Mouse (Mus musculus) limb, embryonic 15.5 days (tissue): Measurements from ENCODE around the gene Ap3b1. TPM values are rescaled to one million over a fixed set of nuclear protein-coding genes. Genes with fewer than 3 reads are reported as not detected.
"Not testable (repeated sequence)": the region's sequence is repeated elsewhere in the genome, so short reads cannot be mapped to it uniquely, and the experiment has no call there.

Experiments used
- ATAC-seq: fragments of 200-750 bp; cut with Nextera tagmentation; 2 replicates; pipeline ENCODE4 v1.8.0; 2017; ENCODE audit warnings: low read depth, moderate TSS enrichment; ENCODE audit not compliant: insufficient number of reproducible peaks, low FRiP score, low TSS enrichment
- H3K27ac ChIP-seq: fragments of 300-500 bp; sonication (generic); 2 replicates; pipeline ENCODE4 v1.5.1; 2015; ENCODE audit warnings: moderate library complexity, mild to moderate bottlenecking, inconsistent platforms
- H3K27me3 ChIP-seq: fragments of 300-500 bp; sonication (generic); 2 replicates; pipeline ENCODE4 v1.6.1; 2015; ENCODE audit warnings: inconsistent platforms
- H3K36me3 ChIP-seq: fragments of 300-500 bp; sonication (generic); 2 replicates; pipeline ENCODE4 v1.6.1; 2015; ENCODE audit warnings: inconsistent platforms
- H3K4me1 ChIP-seq: fragments of 300-500 bp; sonication (generic); 2 replicates; pipeline ENCODE4 v1.6.1; 2015; ENCODE audit warnings: inconsistent platforms
- H3K4me2 ChIP-seq: fragments of 300-500 bp; sonication (generic); 2 replicates; pipeline ENCODE4 v1.6.1; 2015; ENCODE audit warnings: mild to moderate bottlenecking, inconsistent platforms
- H3K4me3 ChIP-seq: fragments of 300-500 bp; sonication (generic); 2 replicates; pipeline ENCODE4 v1.5.1; 2015; ENCODE audit warnings: mild to moderate bottlenecking, inconsistent platforms
- H3K9ac ChIP-seq: fragments of 300-500 bp; sonication (generic); 2 replicates; pipeline ENCODE4 v1.6.1; 2015; ENCODE audit warnings: inconsistent platforms
- H3K9me3 ChIP-seq: fragments of 300-500 bp; sonication (generic); 2 replicates; pipeline ENCODE4 v1.6.1; 2016; ENCODE audit warnings: inconsistent platforms
- WGBS: fragments of 180-500 bp; shearing (Covaris S2); methylation state at CpG from one replicate; pipeline ENCODE4 v1.1.7; 2015; 5-methylcytosine and 5-hydroxymethylcytosine counted together
- polyA plus RNA-seq: library from polyadenylated mRNA; unstranded; fragments of >200 nt; fragmentation: Nextera tagmentation; extraction: Ambion mirVana; gene quantifications from 2 replicates; pipeline ENCODE4 v1.2.1, GENCODE M21; 2015

Gene Ap3b1
- 44.0 and 44.1 TPM in 2 replicates for polyA plus RNA-seq

DNA sequence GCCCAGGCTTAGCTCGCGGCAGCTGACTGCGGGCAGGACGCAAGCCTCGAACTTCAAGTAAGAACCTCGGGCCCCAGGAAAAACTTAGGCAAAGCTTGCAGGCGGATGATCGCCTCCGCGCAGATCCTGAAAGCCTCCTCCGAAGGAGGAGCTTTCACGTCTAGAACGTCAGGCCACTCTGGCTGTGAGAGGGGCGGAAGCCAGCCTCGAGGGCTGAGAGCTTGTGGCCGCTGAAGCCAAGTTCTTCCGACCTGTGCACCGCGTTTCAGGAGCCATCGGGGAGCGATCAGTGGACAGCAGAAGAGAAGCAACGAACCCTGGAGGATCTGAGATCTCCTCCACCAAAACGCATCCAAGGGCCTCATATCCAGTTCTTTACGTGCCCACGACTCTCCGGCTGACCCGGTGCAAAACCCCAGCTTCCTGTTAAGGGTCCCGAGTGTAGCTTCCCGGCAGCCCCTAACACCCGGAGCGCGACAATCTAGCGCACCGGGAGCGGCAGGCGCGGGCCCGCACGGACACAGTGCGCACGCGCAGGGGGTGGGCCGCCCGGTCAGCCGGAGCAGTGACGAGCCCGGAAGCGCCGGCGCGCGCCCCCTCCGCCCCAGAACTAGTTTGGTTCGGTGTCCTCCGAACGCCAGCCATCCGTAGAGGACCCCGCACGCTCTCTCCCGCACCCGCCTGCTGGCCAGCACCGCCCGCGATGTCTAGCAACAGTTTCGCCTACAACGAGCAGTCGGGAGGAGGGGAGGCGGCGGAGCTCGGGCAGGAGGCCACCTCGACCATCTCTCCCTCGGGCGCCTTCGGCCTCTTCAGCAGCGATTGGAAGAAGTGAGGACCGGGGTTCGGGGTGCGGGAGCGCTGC is at the start of gene Ap3b1:
TSS of gene Ap3b1 (plus strand) at position 560 of the 865 bp plus-strand sequence.
- H3K36me3 ChIP-seq, result no peaks in the 10 kb centered on the region
- peak within 1 kb of the TSS; percentile 87 for H3K4me3 ChIP-seq
- peak; percentile 95 for ATAC-seq
- under 1% methylated on average over 75 of the region's 79 CpGs for WGBS
- H3K9ac ChIP-seq, result peak within 1 kb of the TSS; percentile 89
- no peaks in the 10 kb centered on the region for H3K9me3 ChIP-seq
- H3K27me3 ChIP-seq, result no peaks in the 10 kb centered on the region
- H3K4me2 ChIP-seq, result peak within 1 kb of the TSS; percentile 85
- peaks cover 15% of the 10 kb centered on the region for H3K4me1 ChIP-seq
- H3K27ac ChIP-seq, result peak within 1 kb of the TSS; percentile 93

DNA sequence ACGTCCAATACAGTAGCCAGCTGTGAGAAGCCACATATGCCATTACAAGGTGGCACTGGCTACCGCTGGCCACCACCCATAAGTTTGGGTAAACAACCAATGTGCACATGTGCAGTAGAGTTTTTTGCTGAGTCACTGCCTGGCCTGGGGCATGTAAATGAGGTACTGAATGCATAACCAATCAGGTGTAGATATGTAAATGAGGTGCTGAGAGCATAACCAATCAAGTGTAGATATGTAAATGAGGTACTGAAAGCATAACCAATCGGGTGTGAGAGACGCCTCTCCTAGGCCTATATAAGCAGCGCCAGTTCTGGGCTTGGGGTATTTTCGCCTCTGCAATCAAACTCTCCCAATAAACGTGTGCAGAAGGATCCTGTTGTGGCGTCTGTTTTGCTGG is 45.9 kb upstream of the Ap3b1 start:
- ATAC-seq, H3K27ac ChIP-seq, H3K4me2 ChIP-seq, H3K4me1 ChIP-seq, H3K9ac ChIP-seq, H3K27me3 ChIP-seq, H3K9me3 ChIP-seq, H3K36me3 ChIP-seq, H3K4me3 ChIP-seq: not testable (repeated sequence)
- 90% methylated on average over 8 of the region's 8 CpGs for WGBS

DNA sequence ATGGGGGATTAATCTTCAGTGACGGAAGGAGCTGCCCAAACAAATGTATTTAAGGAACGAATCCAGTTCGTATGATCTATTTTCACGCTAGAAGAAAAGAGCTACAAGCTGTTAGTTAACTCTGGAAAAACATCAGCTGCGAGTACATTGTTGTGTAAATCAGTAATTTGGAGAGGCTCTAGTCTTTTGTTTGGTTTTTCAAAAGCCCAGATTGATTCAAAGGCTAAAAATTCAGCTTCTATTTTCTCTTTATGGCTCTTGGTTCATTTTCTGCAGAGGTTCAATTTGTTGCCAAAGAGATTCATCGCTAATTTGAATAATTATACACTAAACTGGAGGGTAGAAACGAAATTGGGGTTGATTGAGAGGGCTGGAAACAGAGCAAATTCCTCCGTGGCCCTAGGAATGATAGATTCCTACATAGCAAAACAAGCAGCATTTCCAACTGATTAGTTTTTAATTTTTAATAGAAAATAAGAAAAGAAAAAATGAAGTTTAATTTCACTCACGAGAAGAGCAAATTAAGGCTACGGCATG is 41.7 kb upstream of the Ap3b1 start:
- no peak for ATAC-seq
- H3K4me1 ChIP-seq, result no peaks in the 10 kb centered on the region
- no peaks in the 10 kb centered on the region for H3K27me3 ChIP-seq
- H3K9me3 ChIP-seq, result 0 out of 2 replicates have a peak, but pooled peaks cover 4% of the 10 kb centered on the region
- H3K4me2 ChIP-seq, result no peak overlapping the region
- no peaks in the 10 kb centered on the region for H3K36me3 ChIP-seq
- H3K4me3 ChIP-seq, result no peak overlapping the region
- no peak overlapping the region for H3K27ac ChIP-seq
- H3K9ac ChIP-seq, result no peak overlapping the region
- WGBS, result 83% methylated on average over 10 of the region's 10 CpGs

DNA sequence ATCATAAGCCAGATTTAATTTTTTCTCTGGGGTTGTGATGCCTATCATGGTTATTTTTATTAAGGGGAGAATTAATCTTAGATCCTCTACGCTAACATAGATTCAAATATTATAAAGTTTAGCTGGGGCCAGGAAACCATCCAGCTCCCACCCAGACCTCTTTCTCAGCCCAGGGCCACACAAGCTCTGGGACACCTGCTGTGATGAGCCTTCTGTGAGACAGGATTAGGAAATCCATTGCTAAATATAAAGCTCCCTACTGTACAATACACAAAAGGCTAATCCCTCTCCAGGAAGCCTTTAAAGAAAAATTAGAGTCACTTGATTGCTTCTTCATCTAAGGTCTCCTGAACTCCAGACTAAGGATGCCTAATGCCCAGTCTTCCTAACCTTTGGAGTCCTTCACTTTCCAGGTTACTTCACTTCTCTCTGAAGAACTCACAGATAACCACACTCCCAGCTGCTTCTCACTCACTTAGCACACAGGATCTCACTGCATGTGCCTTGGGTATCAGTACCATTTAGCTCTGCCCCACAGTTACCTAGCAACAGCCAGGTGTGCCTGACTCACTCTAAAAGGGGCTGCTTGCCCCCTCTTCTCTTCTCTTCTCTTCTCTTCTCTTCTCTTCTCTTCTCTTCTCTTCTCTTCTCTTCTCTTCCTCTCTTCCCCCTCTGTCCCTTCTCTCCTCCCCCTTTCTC is 37.5 kb upstream of the Ap3b1 start:
- H3K36me3 ChIP-seq, result no peaks in the 10 kb centered on the region
- 0 out of 2 replicates have a peak, but pooled peaks cover 4% of the 10 kb centered on the region for H3K9me3 ChIP-seq
- H3K4me3 ChIP-seq, result no peak overlapping the region
- H3K4me1 ChIP-seq, result no peaks in the 10 kb centered on the region
- no peak overlapping the region for H3K9ac ChIP-seq
- no peak overlapping the region for H3K27ac ChIP-seq
- no peaks in the 10 kb centered on the region for H3K27me3 ChIP-seq
- WGBS, result 76% methylated on average over 1 of the region's 1 CpGs
- ATAC-seq, result no peak
- H3K4me2 ChIP-seq, result no peak overlapping the region

GRCm38 (mm10) chr13:94322475-94322874 is 36.3 kb upstream of the Ap3b1 start:
- no peak for ATAC-seq
- Histone ChIP-seq H3K4me3 (no peak overlapping the region), H3K36me3 (no peaks in the 10 kb centered on the region), H3K9me3 (0 out of 2 replicates have a peak, but pooled peaks cover 4% of the 10 kb centered on the region), H3K4me1 (no peaks in the 10 kb centered on the region), H3K9ac (no peak overlapping the region), H3K27me3 (no peaks in the 10 kb centered on the region), H3K4me2 (no peak overlapping the region), H3K27ac (no peak overlapping the region)
- WGBS, result 80% methylated on average over 4 of the region's 4 CpGs

DNA sequence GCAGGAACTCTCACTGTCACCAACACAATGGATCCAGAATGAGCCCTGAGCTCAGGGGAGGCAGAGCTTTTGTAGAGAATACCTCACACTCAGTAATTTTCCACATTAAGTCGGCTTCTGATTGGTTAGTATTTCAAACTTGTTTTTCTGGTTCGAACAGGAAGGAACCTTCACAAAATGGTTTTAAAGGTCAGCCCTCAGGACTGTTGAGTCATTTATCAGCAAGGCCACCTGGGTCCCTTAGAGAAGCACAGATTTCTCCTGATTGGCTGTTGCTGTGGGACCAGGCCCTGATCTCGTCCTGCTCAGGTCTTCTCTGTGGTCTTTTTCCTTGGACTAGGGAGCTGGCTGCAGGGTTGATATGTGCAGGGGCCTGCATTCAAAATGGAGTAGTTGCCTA is 30.7 kb upstream of the Ap3b1 start:
- Histone ChIP-seq H3K4me2 (no peak overlapping the region), H3K4me3 (no peak overlapping the region), H3K27me3 (no peaks in the 10 kb centered on the region), H3K9me3 (no peaks in the 10 kb centered on the region), H3K36me3 (no peaks in the 10 kb centered on the region), H3K4me1 (no peaks in the 10 kb centered on the region), H3K9ac (no peak overlapping the region), H3K27ac (no peak overlapping the region)
- WGBS, result 63% methylated on average over 3 of the region's 3 CpGs
- no peak for ATAC-seq

- H3K4me2 ChIP-seq, H3K36me3 ChIP-seq, H3K9me3 ChIP-seq, H3K9ac ChIP-seq, ATAC-seq, H3K4me3 ChIP-seq, H3K4me1 ChIP-seq, H3K27ac ChIP-seq, H3K27me3 ChIP-seq: not testable (repeated sequence)
- 93% methylated on average over 6 of the region's 6 CpGs for WGBS
These were observed 29.8 kb upstream of the Ap3b1 start for GRCm38 (mm10) chr13:94329005-94329404.

DNA sequence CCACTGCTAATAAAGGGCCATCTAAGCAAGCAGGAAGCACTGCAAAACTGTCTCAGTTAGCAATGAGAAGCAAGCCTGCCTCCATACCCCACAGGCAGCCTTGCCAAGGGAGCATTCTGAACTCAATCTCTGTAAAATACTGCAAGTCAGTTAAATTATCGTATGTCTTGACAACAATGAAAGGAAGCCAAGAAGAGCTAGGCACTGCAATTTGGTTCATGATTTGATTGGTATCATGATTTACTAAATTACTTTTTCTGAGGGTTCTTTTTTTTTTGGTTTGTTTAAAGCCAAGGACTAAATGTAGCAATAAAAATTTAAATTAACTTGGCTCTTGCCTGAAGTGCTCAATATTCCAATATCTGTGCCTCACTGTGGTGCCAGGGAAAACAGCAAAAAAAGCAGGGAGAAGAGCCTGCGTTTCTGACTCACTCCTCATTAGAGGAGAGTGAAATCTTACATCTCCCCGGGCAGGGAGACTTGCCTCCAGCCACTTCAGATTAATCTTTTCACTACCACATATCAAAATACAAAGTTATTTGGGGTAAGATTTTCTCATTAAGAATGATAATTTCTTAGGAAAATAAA is 28.3 kb upstream of the Ap3b1 start:
- H3K9ac ChIP-seq, result no peak overlapping the region
- no peak overlapping the region for H3K4me3 ChIP-seq
- no peak for ATAC-seq
- no peaks in the 10 kb centered on the region for H3K27me3 ChIP-seq
- no peak overlapping the region for H3K27ac ChIP-seq
- no peaks in the 10 kb centered on the region for H3K36me3 ChIP-seq
- no peaks in the 10 kb centered on the region for H3K9me3 ChIP-seq
- WGBS, result 43% methylated on average over 3 of the region's 3 CpGs
- H3K4me1 ChIP-seq, result no peaks in the 10 kb centered on the region
- no peak overlapping the region for H3K4me2 ChIP-seq

DNA sequence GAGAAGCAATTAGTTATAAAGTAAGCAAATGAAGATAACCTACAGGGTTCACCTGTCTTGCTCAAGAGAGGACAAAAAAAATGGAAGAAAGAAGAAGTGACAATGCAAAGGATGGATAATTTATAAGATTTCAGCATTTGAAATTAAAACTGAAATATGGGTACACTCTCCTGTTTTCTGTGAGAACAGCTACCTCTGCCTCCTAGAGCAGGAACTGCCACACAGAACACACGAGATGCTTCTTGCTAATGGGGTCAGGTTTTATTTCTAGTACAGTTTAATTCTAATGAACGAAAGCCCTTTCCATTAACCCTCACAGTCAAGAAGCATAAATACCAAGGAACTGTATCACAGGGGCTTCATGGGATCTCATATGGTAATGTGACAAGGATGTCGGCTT is 20.4 kb upstream of the Ap3b1 start:
- H3K4me2 ChIP-seq, result no peak overlapping the region
- H3K27ac ChIP-seq, result no peak overlapping the region
- 69% methylated on average over 3 of the region's 3 CpGs for WGBS
- no peak overlapping the region for H3K4me3 ChIP-seq
- ATAC-seq, result no peak
- no peaks in the 10 kb centered on the region for H3K27me3 ChIP-seq
- H3K9ac ChIP-seq, result no peak overlapping the region
- no peaks in the 10 kb centered on the region for H3K36me3 ChIP-seq
- no peaks in the 10 kb centered on the region for H3K9me3 ChIP-seq
- no peaks in the 10 kb centered on the region for H3K4me1 ChIP-seq

DNA sequence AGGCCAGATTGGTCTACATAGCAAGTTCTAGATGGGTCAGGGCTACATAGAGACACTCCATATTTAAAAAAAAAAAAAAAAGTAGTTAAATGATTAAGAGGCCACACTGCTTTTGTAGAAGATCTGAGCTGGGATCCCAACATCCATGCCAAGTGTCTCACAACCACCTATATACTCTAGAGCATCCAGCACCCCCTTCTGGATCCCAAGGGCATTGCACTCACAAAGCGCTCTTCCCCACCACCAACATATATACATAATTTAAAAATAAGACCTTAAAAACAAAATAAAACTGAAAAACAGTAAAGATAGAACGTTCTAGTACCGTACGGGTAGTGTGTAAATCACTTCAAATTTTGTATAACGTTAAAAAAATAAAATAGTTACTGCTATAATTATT is 15.6 kb upstream of the Ap3b1 start:
- Histone ChIP-seq H3K27me3 (no peaks in the 10 kb centered on the region), H3K27ac (no peak overlapping the region), H3K9me3 (no peaks in the 10 kb centered on the region), H3K4me2 (no peak overlapping the region), H3K9ac (no peak overlapping the region), H3K36me3 (no peaks in the 10 kb centered on the region), H3K4me3 (no peak overlapping the region), H3K4me1 (no peaks in the 10 kb centered on the region)
- 90% methylated on average over 5 of the region's 5 CpGs for WGBS
- ATAC-seq, result no peak

GRCm38 (mm10) chr13:94344600-94344999 is 14.2 kb upstream of the Ap3b1 start:
- ATAC-seq, H3K9ac ChIP-seq, H3K27me3 ChIP-seq, H3K36me3 ChIP-seq, H3K4me3 ChIP-seq, H3K4me2 ChIP-seq, H3K9me3 ChIP-seq, H3K4me1 ChIP-seq, H3K27ac ChIP-seq: not testable (repeated sequence)
- 92% methylated on average over 14 of the region's 14 CpGs for whole genome bisulfite sequencing

- Histone ChIP-seq H3K4me1 (peaks cover 11% of the 10 kb centered on the region), H3K36me3 (no peaks in the 10 kb centered on the region), H3K9ac (no peak overlapping the region), H3K9me3 (no peaks in the 10 kb centered on the region), H3K27ac (no peak overlapping the region), H3K4me3 (no peak overlapping the region), H3K4me2 (no peak overlapping the region), H3K27me3 (no peaks in the 10 kb centered on the region)
- no peak for ATAC-seq
- WGBS, result 57% methylated on average over 3 of the region's 3 CpGs
These were observed 4.2 kb upstream of the Ap3b1 start for GRCm38 (mm10) chr13:94354584-94354983.
